Comparison of ENCODE assay signal across 20 mouse cellular contexts in genomic region chr9:8533670-8534069, GRCm38 (mm10). TPM values are rescaled to one million over a fixed set of nuclear protein-coding genes. Genes with fewer than 3 reads are reported as not detected.
DNase-seq lines count a peak whose midpoint lies in the region; ATAC-seq lines count a peak whose summit lies in the region.
"Had no signal": no experiment of that assay in that cellular context is flagged by ENCODE, and none has a peak within 500 bp of the region (broad histone marks: within the 10 kb centered on the region; RNA-seq: fewer than 3 reads in every experiment).

No protein-coding gene starts in this region.

- ATAC-seq in common myeloid progenitor, adult 5-6 weeks (replicated peaks; ENCODE audit: low read depth, poor library complexity, severe bottlenecking) = peak; percentile 97
- peak; percentile 65 for ATAC-seq in megakaryocyte progenitor cell, adult 5-6 weeks (replicated peaks; ENCODE audit: poor library complexity)
- ATAC-seq: activated CD4-positive, CD25-positive, alpha-beta regulatory T cell, adult 4 months; forebrain, embryonic 14.5 days; forebrain, embryonic 16.5 days; Patski had no signal

- intact Hi-C loops in left cerebral cortex, postnatal 14 days (cut with DNase I) = no loop called here

- DNase-seq in ES-CJ7 (ENCODE audit: low read depth, low spot score) = peak; percentile 9
- peak; percentile 86 for DNase-seq in R1 (ENCODE audit: low read depth, low spot score)
- DNase-seq in layer of hippocampus, postnatal 14 days (ENCODE audit: low spot score in 2 of 2) = no peak
- DNase-seq in left cerebral cortex, postnatal 14 days (ENCODE audit: low spot score in 2 of 2) = no peak
- no peak for DNase-seq in adrenal gland, postnatal 25 days
- DNase-seq: adrenal gland, adult 8-10 months; adrenal gland, postnatal 14 days; cerebellum, adult 11 months; cerebellum, adult 18-20 months; cerebellum, adult 8-10 months; cerebellum, adult 9-11 months; cerebellum, postnatal 14 days; cerebellum, postnatal 36 days had no signal

RNA-seq across cellular contexts. Expression of gene Trpc6, which starts 10.3 kb away (rescaled TPM):
- total RNA-seq in common myeloid progenitor, adult 5-6 weeks (2017) = 7.8 and 10.1 TPM in 2 replicates
- 0.49 TPM in 1 of 2 replicates, not detected in the other for total RNA-seq in megakaryocyte progenitor cell, adult 5-6 weeks (2015)
- total RNA-seq in megakaryocyte progenitor cell, adult 5-6 weeks (2017) = 1.0 TPM in 1 of 2 replicates, not detected in the other
- 10 to 100 TPM; 10.9 to 12.6 TPM for total RNA-seq in layer of hippocampus, postnatal 14 days (2021)
- total RNA-seq in left cerebral cortex, postnatal 14 days (2021) = 1 to 10 TPM; 7.9 to 8.2 TPM
- total RNA-seq in adrenal gland, postnatal 25 days (2021) = 1.7 and 2.9 TPM in 2 replicates
- total RNA-seq: G1E had no signal

Comparison
In these comparisons a context has a peak if more than half of its experiments do, and no peak if none do; other contexts are left out.
1. DNase-seq: peak in ES-CJ7 (single experiment) and R1 (single experiment); none in layer of hippocampus, postnatal 14 days (0 of 2), left cerebral cortex, postnatal 14 days (0 of 2) and adrenal gland, postnatal 25 days (single experiment).